Mouse (Mus musculus) cerebellum, adult 2 months (tissue): Measurements from ENCODE around the gene Kmt2e. TPM values are rescaled to one million over a fixed set of nuclear protein-coding genes. Genes with fewer than 3 reads are reported as not detected.

ENCODE experiments used
- DNase-seq, 2 experiments: peaks; one replicate each; pipeline ENCODE4 v3.0.0; 2021
- H3K27ac ChIP-seq: fragments of 200-500 bp; 2 replicates; pipeline ENCODE4 v1.5.1; 2012; ENCODE audit warnings: low read length, control low read depth, inconsistent platforms; ENCODE audit not compliant: insufficient read depth
- H3K27me3 ChIP-seq: fragments of 200-500 bp; 2 replicates; pipeline ENCODE4 v1.6.1; 2012; ENCODE audit warnings: inconsistent platforms, mild to moderate bottlenecking, low read length, moderate library complexity; ENCODE audit not compliant: control insufficient read depth, insufficient read depth
- H3K4me1 ChIP-seq: fragments of 200-500 bp; 2 replicates; pipeline ENCODE4 v1.6.1; 2011; ENCODE audit warnings: low read length; ENCODE audit not compliant: control insufficient read depth, insufficient read depth
- H3K4me3 ChIP-seq: fragments of 200-500 bp; replicated peaks from 2 replicates; pipeline ENCODE3; 2011; ENCODE audit warnings: mild to moderate bottlenecking, low read depth, low read length, control low read depth; ENCODE audit not compliant: insufficient read depth
- CTCF ChIP-seq: fragments of 200-500 bp; IDR thresholded peaks from 2 replicates; pipeline ENCODE4 v1.5.1; 2011; ENCODE audit warnings: low read depth, mild to moderate bottlenecking, control low read depth, low read length, moderate library complexity, borderline replicate concordance; ENCODE audit not compliant: insufficient read depth
- POLR2A ChIP-seq: fragments of 200-500 bp; IDR thresholded peaks from 2 replicates; pipeline ENCODE4 v1.6.1; 2011; ENCODE audit warnings: low read length, control low read depth, borderline replicate concordance; ENCODE audit not compliant: insufficient read depth
- WGBS: fragments of 180-500 bp; shearing (Covaris S2); methylation state at CpG from one replicate; pipeline ENCODE4 v1.1.7; 2018; 5-methylcytosine and 5-hydroxymethylcytosine counted together
- polyA plus RNA-seq: library from polyadenylated mRNA; depleted of rRNA; stranded (reverse); fragments of >200 nt; gene quantifications from 2 replicates; pipeline ENCODE4 v1.2.3, GENCODE M21; 2012; rRNA removed

Kmt2e gene
- 46.6 and 56.7 TPM in 2 replicates for polyA plus RNA-seq

- no peaks in the 10 kb centered on the region for H3K27me3 ChIP-seq
- TF ChIP-seq CTCF = peak; percentile 41; the same call in 1 of the 2 replicates
- TF ChIP-seq POLR2A = peak; percentile 62
- peak within 1 kb of the TSS; percentile 90 for H3K4me3 ChIP-seq
- H3K4me1 ChIP-seq = no peaks in the 10 kb centered on the region
- under 1% methylated on average over 81 of the region's 85 CpGs for whole genome bisulfite sequencing
- DNase-seq = peak; percentile 94 to 95
- H3K27ac ChIP-seq = peak within 1 kb of the TSS; percentile 100
Observed at GRCm38 (mm10) chr5:23433720-23434597, at the start of gene Kmt2e. Gene Kmt2e (plus strand): TSS chr5:23434441.

- Histone ChIP-seq H3K4me3 (no peak overlapping the region), H3K27me3 (no peaks in the 10 kb centered on the region), H3K27ac (no peak overlapping the region), H3K4me1 (no peaks in the 10 kb centered on the region)
- TF ChIP-seq POLR2A = no peak
- peak; percentile 38; the same call in 1 of the 2 replicates for TF ChIP-seq CTCF
- 47% methylated on average over 1 of the region's 1 CpGs for WGBS
- no peak for DNase-seq
Observed at GRCm38 (mm10) chr5:23385136-23385535, 49.1 kb upstream of the Kmt2e start.

GRCm38 (mm10) chr5:23385763-23386217, 48.5 kb upstream of the Kmt2e start:
- Histone ChIP-seq H3K27me3 (no peaks in the 10 kb centered on the region), H3K27ac (no peak overlapping the region), H3K4me1 (no peaks in the 10 kb centered on the region), H3K4me3 (no peak overlapping the region)
- DNase-seq = no peak
- no peak for TF ChIP-seq POLR2A
- no peak for TF ChIP-seq CTCF
- 37% methylated on average over 5 of the region's 5 CpGs for WGBS

GRCm38 (mm10) chr5:23386562-23387312, 47.5 kb upstream of the Kmt2e start:
- H3K4me1 ChIP-seq = no peaks in the 10 kb centered on the region

GRCm38 (mm10) chr5:23387313-23387666, 47.0 kb upstream of the Kmt2e start:
- no peak for TF ChIP-seq POLR2A
- no peak for TF ChIP-seq CTCF
- Histone ChIP-seq H3K27me3 (no peaks in the 10 kb centered on the region), H3K27ac (no peak overlapping the region), H3K4me3 (no peak overlapping the region), H3K4me1 (no peaks in the 10 kb centered on the region)
- 54% methylated on average over 2 of the region's 2 CpGs for WGBS
- no peak for DNase-seq

More at GRCm38 (mm10) chr5:23386562-23387312, 47.5 kb upstream of the Kmt2e start:
- WGBS = 2% methylated on average over 22 of the region's 22 CpGs
- Histone ChIP-seq H3K4me3 (peak overlapping the region; percentile 49), H3K27me3 (no peaks in the 10 kb centered on the region), H3K27ac (no peak overlapping the region)
- peak; percentile 43 to 53 for DNase-seq
- TF ChIP-seq POLR2A (no peak), CTCF (no peak)

- DNase-seq = no peak
- Histone ChIP-seq H3K27me3 (no peaks in the 10 kb centered on the region), H3K4me1 (no peaks in the 10 kb centered on the region), H3K4me3 (no peak overlapping the region), H3K27ac (no peak overlapping the region)
- TF ChIP-seq POLR2A = no peak
- no peak for TF ChIP-seq CTCF
- WGBS = 33% methylated on average over 3 of the region's 3 CpGs
Observed at GRCm38 (mm10) chr5:23388091-23388490, 46.1 kb upstream of the Kmt2e start.

GRCm38 (mm10) chr5:23389601-23390305, 44.5 kb upstream of the Kmt2e start:
- Histone ChIP-seq H3K4me3 (no peak overlapping the region), H3K27me3 (no peaks in the 10 kb centered on the region), H3K4me1 (no peaks in the 10 kb centered on the region), H3K27ac (no peak overlapping the region)
- 13% methylated on average over 7 of the region's 7 CpGs for WGBS
- TF ChIP-seq POLR2A = no peak
- TF ChIP-seq CTCF = no peak
- DNase-seq = no peak
